Mouse (Mus musculus) kidney, postnatal 4 days (tissue): Measurements from ENCODE around the gene Phf23.
A peak's percentile ranks its signal among the peaks of the same experiment; 100 is the strongest.
"Not testable (repeated sequence)": the region's sequence is repeated elsewhere in the genome, so short reads cannot be mapped to it uniquely, and the experiment has no call there.

ENCODE experiments used
- DNase-seq, 2 experiments: peaks; one replicate each; pipeline ENCODE4 v3.0.0; 2021; ENCODE audit warnings: mixed read lengths in 2 of 2

The Phf23 gene

DNA sequence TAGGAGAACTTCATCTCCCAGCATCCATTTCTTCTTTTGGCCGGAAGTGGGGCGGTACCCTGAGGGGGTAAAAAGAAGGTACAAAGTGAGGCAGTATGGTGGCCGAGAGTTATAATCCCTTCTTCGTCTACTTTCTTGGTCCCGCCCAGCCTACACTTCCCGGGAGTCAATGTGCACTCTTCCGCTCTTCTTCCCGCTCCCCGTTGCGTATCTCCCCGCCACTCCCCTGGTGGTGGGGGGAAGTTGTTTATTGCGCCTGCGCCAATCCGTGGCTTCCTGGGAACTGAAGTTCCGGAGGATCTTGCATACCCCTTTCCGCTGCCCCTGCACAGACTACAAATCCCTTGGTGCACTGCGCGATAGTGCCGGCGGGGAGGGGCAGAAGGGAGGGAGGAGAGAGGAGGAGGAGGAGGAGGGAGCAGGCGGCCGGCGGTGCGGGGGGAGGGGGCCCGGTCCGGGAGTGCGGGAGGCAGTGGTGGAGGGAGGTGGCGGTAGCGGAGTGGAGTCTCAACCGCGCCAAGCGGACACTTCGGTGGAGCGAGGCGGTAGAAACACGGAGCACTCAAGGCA is at the start of gene Phf23:
TSS of gene Phf23 (plus strand) at position 387 of the 570 bp plus-strand sequence.
- peak; percentile 97 to 98 for DNase-seq

DNA sequence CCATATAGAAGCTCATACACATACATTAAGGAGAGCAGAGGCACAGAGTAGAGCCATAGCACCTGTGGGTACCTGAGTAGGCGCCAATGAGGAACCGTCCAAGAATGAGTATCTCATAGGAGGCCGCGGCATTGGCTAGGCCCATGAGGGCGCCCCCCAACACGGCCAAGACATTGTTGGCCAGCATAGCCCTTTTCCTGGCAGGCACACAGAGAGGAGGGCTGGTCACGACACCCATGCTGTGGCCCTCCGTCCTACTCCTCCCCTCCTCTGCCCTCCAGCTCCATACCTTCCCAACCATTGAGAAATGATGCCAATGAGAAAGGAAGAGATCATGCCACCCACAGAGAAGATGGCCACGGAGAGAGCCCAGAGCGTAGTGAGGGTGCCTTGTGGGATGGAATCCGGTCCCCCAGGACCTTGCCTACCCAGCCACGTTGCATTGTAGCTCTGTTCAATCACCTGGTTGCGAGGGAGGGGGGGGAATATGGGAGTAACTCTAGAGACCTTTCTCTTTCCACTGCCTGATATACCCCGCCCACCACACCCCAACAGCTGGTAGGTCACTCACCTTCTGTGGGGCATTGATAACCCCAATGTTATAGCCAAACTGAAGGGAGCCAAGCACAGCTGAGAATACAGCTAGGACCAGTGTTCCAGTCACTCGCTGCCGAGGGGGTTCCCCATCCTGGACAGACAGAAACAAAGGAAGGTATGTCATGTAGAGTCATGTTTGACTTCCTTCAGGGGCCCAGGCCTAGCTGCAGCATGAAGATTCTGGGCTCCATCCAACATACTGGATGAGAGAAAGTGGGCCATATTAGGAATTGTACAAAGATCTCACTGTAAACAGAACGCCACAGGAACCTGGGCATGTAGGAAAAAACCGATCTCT is 49.3 kb upstream of the Phf23 start:
- no peak for DNase-seq

GRCm38 (mm10) chr11:69947337-69948065 is 48.1 kb upstream of the Phf23 start:
- peak; percentile 78 to 82 for DNase-seq

- DNase-seq = peak; percentile 98
Measured at GRCm38 (mm10) chr11:69948066-69948762, 47.4 kb upstream of the Phf23 start, which contains the start of gene Slc2a4. Slc2a4 (minus strand) TSS chr11:69948188.

- peak; percentile 95 for DNase-seq
Measured at GRCm38 (mm10) chr11:69948763-69949150, 46.8 kb upstream of the Phf23 start.

- peak in 1 of 2 experiments; percentile 54 for DNase-seq
Measured at GRCm38 (mm10) chr11:69950807-69951459, 44.6 kb upstream of the Phf23 start.

- no peak for DNase-seq
Measured at GRCm38 (mm10) chr11:69952274-69952673, 43.3 kb upstream of the Phf23 start.

DNA sequence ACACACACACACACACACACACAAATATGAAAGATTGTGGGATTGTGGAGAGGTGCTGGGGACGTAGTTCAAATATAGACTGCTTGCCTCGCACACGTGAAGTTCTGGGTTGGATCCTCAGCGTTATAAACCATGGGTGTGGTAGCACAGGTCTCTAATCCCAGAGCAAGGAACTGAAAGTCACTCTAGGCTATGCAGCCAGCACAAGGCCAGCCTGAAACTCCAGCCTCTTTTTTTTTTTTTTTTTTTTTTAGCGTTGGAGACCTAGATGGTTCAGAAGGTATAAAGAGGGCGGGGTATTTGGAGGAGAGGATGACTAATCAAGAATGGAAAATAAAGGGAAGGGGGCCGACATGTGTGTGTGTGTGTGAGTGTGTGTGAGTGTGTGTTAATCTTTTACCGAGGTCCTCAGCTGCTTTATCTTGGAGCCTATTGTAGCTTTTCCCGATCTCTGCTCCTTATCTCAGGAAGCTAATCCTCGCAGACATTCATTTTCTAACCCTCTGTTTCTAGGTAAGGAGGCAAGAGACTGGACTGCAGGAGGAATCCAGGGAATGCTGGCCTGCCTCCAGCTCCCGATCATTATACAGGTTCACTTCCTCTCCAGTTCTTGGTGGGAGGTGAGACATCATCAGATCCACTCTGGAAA is 42.2 kb upstream of the Phf23 start:
- DNase-seq = no peak

DNA sequence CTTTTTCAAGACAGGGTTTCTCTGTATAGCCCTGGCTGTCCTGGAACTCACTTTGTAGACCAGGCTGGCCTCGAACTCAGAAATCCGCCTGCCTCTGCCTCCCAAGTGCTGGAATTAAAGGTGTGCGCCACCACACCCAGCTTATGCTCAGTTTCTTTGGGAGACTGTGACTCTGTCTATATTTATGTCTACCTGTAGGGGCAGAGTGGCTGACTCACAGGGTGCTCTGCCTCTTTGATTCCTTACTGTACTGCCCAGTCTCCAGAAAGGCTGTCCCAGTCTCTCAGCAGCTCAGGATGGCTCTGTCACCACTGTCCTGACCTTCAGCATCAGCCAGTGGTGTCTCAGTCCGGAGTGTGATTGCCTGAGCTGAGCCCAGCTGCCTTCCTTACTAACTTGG is 40.0 kb upstream of the Phf23 start:
- not testable (repeated sequence) for DNase-seq

- DNase-seq = no peak
Measured at GRCm38 (mm10) chr11:69956218-69956617, 39.4 kb upstream of the Phf23 start.

DNA sequence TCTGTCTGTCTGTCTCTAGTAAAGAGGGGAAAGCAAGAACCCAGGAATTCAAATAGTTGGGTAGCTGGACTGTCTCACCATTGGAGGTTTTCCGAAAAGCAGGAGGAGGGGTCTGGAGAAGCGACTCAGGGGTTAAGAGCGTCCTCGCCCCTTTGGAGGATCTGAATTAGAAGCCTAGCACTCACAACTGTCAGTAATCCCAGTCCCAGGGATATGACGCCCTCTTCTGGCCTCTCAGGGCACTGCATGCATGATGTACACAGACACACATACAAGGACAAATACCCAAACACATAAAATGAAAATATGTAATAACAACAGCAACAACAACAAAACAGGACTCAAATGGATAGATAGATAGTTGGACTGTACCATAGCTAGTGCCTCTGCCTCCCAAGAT is 35.0 kb upstream of the Phf23 start:
- peak; percentile 53 to 55 for DNase-seq

DNA sequence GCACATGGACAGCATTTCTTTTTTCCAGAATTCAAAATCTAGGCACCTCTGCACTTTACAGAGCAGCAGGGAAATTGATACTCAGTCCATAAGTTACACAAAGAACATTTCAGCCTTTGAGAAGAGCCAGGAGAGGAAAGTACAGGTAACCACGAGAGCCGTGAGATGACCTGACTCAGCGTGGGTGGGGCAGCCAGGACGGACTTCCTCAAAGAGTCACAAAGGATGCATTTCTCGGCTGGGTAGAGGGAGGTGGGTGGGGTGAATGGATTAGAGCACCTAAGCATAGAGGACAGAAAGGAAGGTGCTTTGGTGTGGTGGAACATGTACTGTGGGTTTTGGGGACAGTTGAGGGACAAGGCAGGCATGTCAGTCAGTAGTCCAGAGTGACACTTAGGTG is 33.7 kb upstream of the Phf23 start:
- DNase-seq = no peak

DNA sequence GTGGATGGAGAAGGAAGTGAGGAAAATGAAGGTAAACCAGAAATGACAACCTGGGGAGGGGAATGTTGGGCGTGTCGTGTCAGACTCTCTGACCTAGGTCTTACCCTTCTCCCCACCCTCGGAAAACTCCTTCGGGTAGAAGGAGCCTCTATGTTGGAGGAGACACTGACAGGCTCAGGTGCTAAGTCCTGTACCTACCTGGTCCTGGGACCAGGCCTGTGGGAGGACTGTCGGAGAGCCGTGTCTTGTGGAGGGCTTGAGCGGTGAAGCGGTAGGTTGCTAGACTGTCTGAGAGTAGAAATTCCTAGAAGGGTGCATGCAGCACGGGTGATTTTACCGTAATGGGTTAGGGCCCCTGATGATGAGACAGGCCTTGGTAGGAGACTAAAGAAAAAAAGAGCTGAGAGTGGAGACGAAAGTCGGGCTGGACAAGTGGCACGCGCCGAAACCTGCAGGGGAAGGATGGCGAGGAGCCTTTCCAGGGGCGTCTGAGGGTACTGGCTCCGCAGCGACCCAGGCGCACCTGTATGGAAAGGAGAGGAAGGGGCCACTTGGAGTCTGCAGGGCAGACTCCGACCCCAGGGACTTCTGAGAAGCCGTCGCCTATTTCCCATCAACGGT is 30.8 kb upstream of the Phf23 start, which contains the start of gene Cldn7:
TSS of gene Cldn7 (plus strand) at position 130 of the 621 bp plus-strand sequence.
- DNase-seq = no peak

DNA sequence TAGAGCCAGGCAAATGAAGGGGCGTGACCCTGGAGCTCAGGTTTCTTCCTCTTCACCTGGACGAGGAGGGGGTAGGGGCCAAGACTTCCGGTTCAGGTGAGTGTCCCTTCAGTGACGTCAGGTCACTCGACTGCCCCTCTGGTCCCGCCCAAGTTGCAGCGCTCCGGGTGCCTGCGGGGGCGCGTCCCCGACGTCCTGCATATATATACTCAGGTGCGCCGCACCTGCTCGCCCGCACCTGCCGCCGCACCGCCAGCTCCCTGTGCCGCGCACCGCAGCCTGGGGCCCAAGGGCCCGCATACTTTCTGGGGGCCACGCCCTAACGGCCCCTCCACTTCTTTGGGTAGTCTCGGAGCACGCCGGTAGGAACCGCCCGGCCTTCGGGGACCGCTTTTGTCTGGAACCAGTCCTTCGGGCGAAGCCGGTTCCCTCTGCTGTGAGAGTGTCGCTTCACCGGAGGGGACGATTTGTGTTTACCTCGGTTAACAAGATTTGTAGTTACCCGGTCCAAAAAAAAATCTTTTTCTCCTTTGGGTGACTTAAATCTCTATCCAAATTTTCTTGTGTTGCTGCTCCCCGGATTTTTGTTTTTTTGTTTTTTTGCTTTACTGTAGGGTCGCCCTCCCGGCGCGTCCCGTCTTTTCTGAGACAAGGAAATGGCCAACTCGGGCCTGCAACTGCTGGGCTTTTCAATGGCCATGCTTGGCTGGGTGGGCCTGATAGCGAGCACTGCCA is 30.1 kb upstream of the Phf23 start:
- DNase-seq = peak; percentile 70 to 81

DNA sequence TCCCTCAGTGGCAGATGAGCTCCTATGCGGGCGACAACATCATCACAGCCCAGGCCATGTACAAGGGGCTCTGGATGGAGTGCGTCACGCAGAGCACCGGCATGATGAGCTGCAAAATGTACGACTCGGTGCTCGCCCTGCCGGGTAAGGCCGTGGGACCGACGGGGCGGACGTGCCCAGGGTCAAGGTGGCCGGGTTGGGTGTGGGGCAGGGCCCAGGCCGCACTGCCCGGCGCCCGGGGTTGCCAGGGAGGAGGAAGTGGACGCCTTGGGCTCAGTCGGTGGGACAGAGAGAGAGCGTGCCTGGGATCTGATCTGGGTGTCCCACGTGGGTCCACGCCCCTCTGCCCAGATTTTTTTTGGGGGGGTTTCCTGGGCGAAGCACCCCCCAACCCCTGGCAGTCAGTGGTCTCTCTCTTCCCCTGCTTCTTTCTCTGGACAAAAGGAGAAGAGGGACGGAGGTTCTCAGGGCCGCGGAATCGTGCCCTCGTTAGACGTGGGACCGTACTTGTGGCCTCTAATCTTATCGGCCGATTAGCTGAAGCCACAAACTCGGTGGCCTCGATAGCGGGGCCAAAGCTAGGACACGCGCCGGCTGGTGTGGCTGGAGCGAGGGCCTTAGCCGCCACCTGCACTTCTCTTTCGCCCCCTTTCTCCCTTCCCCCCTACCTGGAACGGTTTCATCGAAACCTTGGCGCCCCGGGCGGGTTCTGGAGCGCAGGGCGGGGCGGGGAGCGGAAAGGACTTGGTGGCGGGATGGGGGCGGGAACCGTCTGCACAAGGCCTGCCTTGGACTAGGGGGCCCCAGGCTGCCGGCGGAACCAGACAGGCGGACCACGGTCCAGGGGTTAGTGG is 29.3 kb upstream of the Phf23 start:
- peak; percentile 79 to 89 for DNase-seq

DNA sequence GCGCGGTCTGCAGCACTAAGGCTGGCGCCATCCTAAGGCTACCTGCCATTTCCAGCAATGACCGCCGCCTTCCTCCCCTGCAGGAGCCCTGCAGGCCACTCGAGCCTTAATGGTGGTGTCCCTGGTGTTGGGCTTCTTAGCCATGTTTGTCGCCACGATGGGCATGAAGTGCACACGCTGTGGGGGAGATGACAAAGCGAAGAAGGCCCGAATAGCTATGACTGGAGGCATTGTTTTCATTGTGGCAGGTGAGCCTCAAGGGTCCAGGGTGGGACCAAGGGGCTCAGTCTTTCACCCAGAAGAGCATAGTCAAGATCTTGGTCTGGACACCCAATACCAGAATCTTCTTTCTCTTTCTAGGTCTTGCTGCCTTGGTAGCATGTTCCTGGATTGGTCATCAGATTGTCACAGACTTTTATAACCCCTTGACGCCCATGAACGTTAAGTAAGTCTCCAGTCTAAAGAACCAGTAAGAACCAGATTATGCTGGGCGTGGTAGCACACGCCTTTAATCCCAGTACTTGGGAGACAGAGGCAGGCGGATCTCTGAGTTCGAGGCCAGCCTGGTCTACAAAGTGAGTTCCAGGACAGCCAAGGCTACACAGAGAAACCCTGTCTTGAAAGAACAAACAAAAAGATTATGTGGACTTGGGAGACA is 28.6 kb upstream of the Phf23 start:
- no peak for DNase-seq

- DNase-seq = no peak
Measured at GRCm38 (mm10) chr11:69968793-69969192, 26.8 kb upstream of the Phf23 start.

DNA sequence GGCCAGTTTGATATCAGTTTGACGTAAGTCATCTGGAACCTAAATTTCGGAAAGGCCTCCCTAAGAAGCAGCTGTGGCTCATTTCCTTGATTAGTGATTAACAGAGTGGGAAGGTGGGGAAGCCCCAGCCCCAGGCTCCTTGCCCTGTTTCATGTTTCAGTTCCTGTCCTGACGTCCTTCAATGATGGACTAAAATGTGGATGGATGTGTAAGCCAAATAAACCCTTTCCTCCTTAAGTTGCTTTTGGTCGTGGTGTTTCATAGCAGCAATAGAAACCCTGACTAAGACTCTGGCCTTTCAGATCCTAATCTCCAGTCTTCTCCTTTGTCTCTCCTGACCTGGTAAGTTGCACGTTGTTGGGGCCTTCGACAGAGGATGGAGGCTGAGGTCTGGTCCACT is 25.4 kb upstream of the Phf23 start:
- no peak for DNase-seq

DNA sequence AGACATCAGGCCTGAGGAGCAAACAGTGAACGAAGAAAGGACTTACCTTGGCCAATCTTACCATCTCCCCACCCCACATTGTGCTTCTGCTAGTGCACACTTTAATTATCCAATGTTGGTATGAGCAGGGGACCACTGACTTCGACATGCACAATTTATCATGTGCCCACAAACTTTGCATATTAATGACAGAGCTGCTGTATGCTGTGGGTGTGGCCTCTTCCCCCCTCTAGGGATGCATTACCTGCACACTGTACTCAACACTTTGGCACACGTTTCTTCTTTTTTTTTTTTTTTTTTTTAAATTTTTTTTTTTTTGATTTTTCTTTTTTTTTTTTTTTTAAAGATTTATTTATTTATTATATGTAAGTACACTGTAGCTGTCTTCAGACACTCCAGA is 24.8 kb upstream of the Phf23 start:
- DNase-seq = no peak
